Mouse (Mus musculus): Measurements from ENCODE around the gene Chek2. TPM values are rescaled to one million over a fixed set of nuclear protein-coding genes. Genes with fewer than 3 reads are reported as not detected.
"Not testable (repeated sequence)": the region's sequence is repeated elsewhere in the genome, so short reads cannot be mapped to it uniquely, and the experiment has no call there.

Chek2 gene
- polyA plus RNA-seq, 1 experiment from 2014 or later, result 13.1 TPM

DNA sequence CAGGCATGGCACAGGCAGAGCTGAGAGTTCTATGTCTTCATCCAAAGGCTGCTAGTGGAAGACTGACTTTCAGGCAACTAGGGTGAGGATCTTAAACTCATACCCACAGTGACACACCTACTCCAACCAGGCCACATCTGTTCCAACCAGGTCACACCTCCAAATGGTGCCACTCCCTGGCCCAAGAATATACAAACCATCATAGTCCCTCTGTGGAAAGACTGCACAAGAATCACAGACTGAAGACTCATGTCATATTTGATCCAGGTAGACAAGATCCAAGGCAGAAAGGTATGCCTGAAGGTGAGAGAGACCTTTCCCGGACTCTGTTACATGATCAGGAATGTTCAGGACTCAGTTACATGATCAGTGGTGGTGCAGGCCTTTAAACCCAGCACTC, 38.7 kb downstream of the Chek2 start:
- ATAC-seq (replicated peaks), result not testable (repeated sequence)
- WGBS, result 100% methylated on average over 1 of the region's 1 CpGs

DNA sequence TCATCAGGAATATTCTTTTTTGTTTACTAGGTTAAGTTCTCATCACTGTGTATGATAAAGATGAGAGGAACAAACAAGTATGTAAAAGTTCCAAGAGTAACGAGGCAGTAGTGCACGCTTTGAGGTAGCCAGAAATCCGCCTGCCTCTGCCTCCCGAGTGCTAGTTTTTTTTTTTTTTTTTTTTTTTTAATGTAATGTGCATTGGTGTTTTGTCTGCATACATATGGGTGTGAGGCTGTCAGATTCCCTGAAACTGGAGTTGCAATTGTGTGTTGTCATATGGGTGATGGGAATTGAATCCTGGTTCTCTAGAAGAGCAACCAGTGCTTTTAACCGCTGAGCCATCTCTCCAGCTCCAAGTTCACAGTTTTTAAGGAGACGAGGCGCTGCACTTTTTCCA, 39.3 kb downstream of the Chek2 start:
- H3K9me3 ChIP-seq, result no peaks in the 10 kb centered on the region
- 64% methylated on average over 7 of the region's 7 CpGs for WGBS
- H3K9ac ChIP-seq (replicated peaks), result peak overlapping the region; percentile 90
- H3K27me3 ChIP-seq, result no peaks in the 10 kb centered on the region
- H3K4me3 ChIP-seq, result peak overlapping the region; percentile 93
- H3K4me2 ChIP-seq (replicated peaks), result peak overlapping the region; percentile 77
- ATAC-seq (replicated peaks), result no peak; the same call in 1 of the 2 replicates
- H3K36me3 ChIP-seq, result no peaks in the 10 kb centered on the region
- peak overlapping the region; percentile 86 for H3K27ac ChIP-seq (replicated peaks)
- peaks cover 25% of the 10 kb centered on the region for H3K4me1 ChIP-seq

More for the DNA sequence above, 38.7 kb downstream of the Chek2 start:
- not testable (repeated sequence) for H3K9ac ChIP-seq (replicated peaks); H3K9me3 ChIP-seq; H3K4me2 ChIP-seq (replicated peaks); H3K27ac ChIP-seq (replicated peaks); H3K36me3 ChIP-seq; H3K27me3 ChIP-seq; H3K4me3 ChIP-seq
- H3K4me1 ChIP-seq, result peaks cover 27% of the 10 kb centered on the region

- peaks cover 23% of the 10 kb centered on the region for H3K4me1 ChIP-seq
- WGBS, result under 1% methylated on average over 99 of the region's 101 CpGs
- H3K27me3 ChIP-seq, result no peaks in the 10 kb centered on the region
- no peaks in the 10 kb centered on the region for H3K9me3 ChIP-seq
- H3K27ac ChIP-seq (replicated peaks), result peak within 1 kb of the TSS; percentile 86
- H3K9ac ChIP-seq (replicated peaks), result peak within 1 kb of the TSS; percentile 90
- no peaks in the 10 kb centered on the region for H3K36me3 ChIP-seq
- H3K4me3 ChIP-seq, result peak within 1 kb of the TSS; percentile 93
- peak within 1 kb of the TSS; percentile 77 for H3K4me2 ChIP-seq (replicated peaks)
- peak; percentile 92 for ATAC-seq (replicated peaks)
Measured at GRCm38 (mm10) chr5:110879584-110880374, 40.0 kb downstream of the Chek2 start, which contains the start of gene Ttc28. TSS of gene Ttc28 (plus strand) at chr5:110879803.

DNA sequence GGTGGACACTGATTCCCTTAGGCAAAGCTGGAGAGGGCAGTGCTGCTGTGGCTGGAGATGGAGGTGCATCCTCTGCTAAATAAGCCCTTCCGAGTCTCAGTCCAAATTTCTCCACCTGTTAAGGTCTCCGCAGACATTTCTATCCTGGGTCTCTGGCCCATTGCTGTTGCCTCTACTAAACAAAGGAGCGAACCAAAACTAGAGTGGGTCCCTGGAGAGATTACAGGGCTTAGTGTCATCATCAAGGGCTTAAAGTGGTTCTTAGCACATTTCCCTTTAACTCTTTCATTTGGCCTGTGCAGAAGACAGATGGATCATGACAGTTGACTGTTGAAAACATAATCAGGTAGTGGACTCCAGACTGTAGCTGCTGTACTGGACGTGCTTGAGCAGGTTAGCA, 48.8 kb downstream of the Chek2 start:
- Histone ChIP-seq H3K36me3 (peaks cover 15% of the 10 kb centered on the region), H3K4me2 (replicated peaks) (no peak overlapping the region), H3K9ac (replicated peaks) (no peak overlapping the region), H3K4me3 (no peak overlapping the region), H3K9me3 (no peaks in the 10 kb centered on the region), H3K4me1 (no peaks in the 10 kb centered on the region), H3K27me3 (no peaks in the 10 kb centered on the region), H3K27ac (replicated peaks) (no peak overlapping the region)
- no peak for ATAC-seq (replicated peaks)
- 89% methylated on average over 4 of the region's 4 CpGs for WGBS

DNA sequence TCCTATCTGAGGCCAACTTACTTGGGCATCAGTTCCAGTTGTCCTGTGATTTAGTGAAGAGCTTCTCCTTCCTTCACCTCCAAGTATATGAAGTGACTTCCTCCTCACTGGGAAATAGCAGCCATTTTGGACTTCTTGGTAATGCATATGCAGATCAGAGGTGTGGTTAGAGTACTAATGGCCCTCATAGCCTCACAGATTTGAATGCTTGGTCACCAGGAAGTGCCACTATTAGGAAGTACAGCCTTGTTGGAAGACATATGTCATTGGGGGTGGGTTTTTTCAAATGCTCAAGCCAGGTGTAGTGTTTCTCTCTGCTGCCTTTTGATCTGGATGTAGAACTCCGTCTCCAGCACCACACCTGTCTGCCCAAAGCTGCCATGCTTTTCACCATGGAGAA, 50.2 kb downstream of the Chek2 start:
- Histone ChIP-seq H3K4me2 (replicated peaks) (no peak overlapping the region), H3K27ac (replicated peaks) (no peak overlapping the region), H3K9ac (replicated peaks) (no peak overlapping the region), H3K9me3 (no peaks in the 10 kb centered on the region), H3K36me3 (peaks cover 27% of the 10 kb centered on the region), H3K27me3 (no peaks in the 10 kb centered on the region), H3K4me3 (no peak overlapping the region), H3K4me1 (no peaks in the 10 kb centered on the region)
- ATAC-seq (replicated peaks), result no peak
- 86% methylated on average over 1 of the region's 1 CpGs for WGBS

DNA sequence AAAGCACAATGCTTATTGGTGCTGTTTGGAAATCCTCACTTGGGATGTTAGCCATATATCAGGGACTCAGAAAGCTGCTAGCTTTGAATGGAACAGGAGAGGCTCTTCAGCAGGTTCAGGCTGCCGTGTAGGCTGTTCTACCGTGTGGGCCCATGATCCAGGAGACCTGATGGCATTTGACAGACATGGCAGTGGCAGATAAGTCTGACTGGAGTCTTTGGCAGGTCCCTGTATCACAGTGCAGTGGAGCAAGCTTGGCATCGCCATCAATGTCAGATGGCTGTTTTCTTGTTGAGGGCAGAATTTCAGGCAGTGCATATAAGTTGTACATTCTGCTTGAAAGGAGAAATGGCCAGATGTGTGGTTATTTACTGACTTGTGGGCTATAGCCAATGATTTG, 50.8 kb downstream of the Chek2 start:
- H3K36me3 ChIP-seq, result peaks cover 30% of the 10 kb centered on the region
- no peak for ATAC-seq (replicated peaks)

DNA sequence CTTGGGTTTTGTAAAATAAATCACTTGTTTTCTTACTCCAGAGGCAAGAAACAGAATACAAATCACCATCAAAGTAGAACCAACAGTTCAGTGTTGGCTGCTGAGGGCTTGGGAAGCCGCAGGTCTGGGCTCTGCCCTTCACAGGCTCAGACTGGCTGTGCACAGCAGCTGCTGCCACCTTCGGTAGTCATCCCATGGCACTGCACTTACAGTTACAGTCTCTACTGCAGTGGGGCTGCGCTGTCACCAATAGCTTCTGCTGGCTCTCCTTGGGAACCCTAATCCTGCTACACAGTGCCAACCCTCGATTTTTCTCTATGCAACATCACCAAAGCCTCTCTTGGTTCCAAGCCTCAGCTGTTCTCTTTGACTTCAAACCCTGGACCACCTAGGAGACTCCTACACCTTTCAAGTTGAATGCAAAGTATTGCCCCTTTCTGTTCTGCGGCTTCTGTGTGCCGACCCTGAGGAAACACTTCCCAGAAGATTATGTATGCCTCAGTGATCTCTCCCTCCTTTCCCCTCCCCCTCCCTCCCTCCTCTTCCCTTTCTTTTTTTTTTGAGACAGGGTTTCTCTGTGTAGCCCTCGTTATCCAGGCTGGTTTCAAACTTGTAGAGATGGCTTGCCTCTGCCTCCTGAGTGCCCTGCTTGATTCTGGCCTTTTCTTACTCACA, 57.5 kb downstream of the Chek2 start:
- peak; percentile 51; the same call in 1 of the 2 replicates for ATAC-seq (replicated peaks)
- H3K27ac ChIP-seq (replicated peaks), result peak overlapping the region; percentile 17; the same call in 1 of the 2 replicates
- H3K36me3 ChIP-seq, result peaks cover 29% of the 10 kb centered on the region
- WGBS, result 13% methylated on average over 7 of the region's 7 CpGs
- peaks cover 12% of the 10 kb centered on the region for H3K4me1 ChIP-seq
- no peak overlapping the region for H3K9ac ChIP-seq (replicated peaks)
- H3K4me2 ChIP-seq (replicated peaks), result no peak overlapping the region
- no peak overlapping the region for H3K4me3 ChIP-seq
- H3K27me3 ChIP-seq, result no peaks in the 10 kb centered on the region
- no peaks in the 10 kb centered on the region for H3K9me3 ChIP-seq

More for the DNA sequence above, 50.8 kb downstream of the Chek2 start:
- 80% methylated on average over 3 of the region's 3 CpGs for WGBS
- H3K4me2 ChIP-seq (replicated peaks), result no peak overlapping the region
- no peaks in the 10 kb centered on the region for H3K27me3 ChIP-seq
- H3K4me1 ChIP-seq, result no peaks in the 10 kb centered on the region
- H3K9ac ChIP-seq (replicated peaks), result no peak overlapping the region
- no peak overlapping the region for H3K27ac ChIP-seq (replicated peaks)
- no peak overlapping the region for H3K4me3 ChIP-seq
- H3K9me3 ChIP-seq, result no peaks in the 10 kb centered on the region

GRCm38 (mm10) chr5:110898169-110898568, 58.4 kb downstream of the Chek2 start:
- H3K9ac ChIP-seq (replicated peaks), result no peak overlapping the region
- peaks cover 24% of the 10 kb centered on the region for H3K36me3 ChIP-seq
- H3K9me3 ChIP-seq, result no peaks in the 10 kb centered on the region
- no peak overlapping the region for H3K4me3 ChIP-seq
- WGBS, result 38% methylated on average over 7 of the region's 7 CpGs
- H3K4me2 ChIP-seq (replicated peaks), result no peak overlapping the region
- ATAC-seq (replicated peaks), result no peak
- H3K27ac ChIP-seq (replicated peaks), result no peak overlapping the region
- H3K4me1 ChIP-seq, result peaks cover 12% of the 10 kb centered on the region
- H3K27me3 ChIP-seq, result no peaks in the 10 kb centered on the region

DNA sequence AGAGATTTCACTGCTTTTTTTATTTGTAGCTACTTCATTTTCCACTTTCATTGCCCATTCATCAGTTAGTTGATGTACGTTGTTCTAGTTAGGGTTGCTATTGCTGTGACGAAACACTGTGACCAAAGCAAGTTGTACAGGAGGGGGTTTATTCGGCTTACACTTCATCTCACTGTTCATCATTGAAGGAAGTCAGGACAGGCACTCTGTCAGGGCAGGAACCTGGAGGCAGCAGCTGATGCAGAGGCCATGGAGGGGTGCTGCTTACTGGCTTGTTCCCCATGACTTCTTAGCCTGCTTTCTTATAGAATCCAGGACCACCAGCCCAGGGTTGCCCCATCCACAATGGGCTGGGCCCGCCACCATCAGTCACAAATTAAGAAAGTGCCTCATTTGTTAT, 59.0 kb downstream of the Chek2 start:
- ATAC-seq (replicated peaks), result no peak
- H3K27me3 ChIP-seq, result no peaks in the 10 kb centered on the region
- no peak overlapping the region for H3K27ac ChIP-seq (replicated peaks)
- no peak overlapping the region for H3K4me3 ChIP-seq
- H3K9ac ChIP-seq (replicated peaks), result no peak overlapping the region
- WGBS, result 90% methylated on average over 4 of the region's 4 CpGs
- peaks cover 12% of the 10 kb centered on the region for H3K4me1 ChIP-seq
- peaks cover 19% of the 10 kb centered on the region for H3K36me3 ChIP-seq
- H3K4me2 ChIP-seq (replicated peaks), result no peak overlapping the region
- H3K9me3 ChIP-seq, result no peaks in the 10 kb centered on the region

- no peaks in the 10 kb centered on the region for H3K9me3 ChIP-seq
- H3K4me2 ChIP-seq (replicated peaks), result no peak overlapping the region
- H3K9ac ChIP-seq (replicated peaks), result no peak overlapping the region
- H3K4me1 ChIP-seq, result peaks cover 12% of the 10 kb centered on the region
- no peak overlapping the region for H3K27ac ChIP-seq (replicated peaks)
- no peak for ATAC-seq (replicated peaks)
- no peaks in the 10 kb centered on the region for H3K27me3 ChIP-seq
- H3K36me3 ChIP-seq, result peaks cover 5% of the 10 kb centered on the region
- no peak overlapping the region for H3K4me3 ChIP-seq
Measured at GRCm38 (mm10) chr5:110900331-110900730, 60.6 kb downstream of the Chek2 start.

DNA sequence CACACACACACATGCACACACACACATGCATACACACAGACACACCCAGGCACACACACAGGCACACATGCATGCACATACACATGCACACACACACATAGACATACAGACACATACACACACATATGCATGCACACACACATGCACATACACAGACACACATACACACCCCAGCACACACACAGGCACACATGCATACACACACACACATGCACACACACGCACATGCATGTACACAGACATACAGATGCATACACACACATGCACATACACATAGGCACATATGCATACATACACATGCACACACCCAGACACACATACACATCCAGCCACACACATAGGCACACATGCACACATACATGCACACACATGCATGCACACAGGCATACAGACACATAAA, 66.9 kb downstream of the Chek2 start:
- Histone ChIP-seq H3K9me3 (no peaks in the 10 kb centered on the region), H3K27me3 (no peaks in the 10 kb centered on the region), H3K4me3 (no peak overlapping the region), H3K9ac (replicated peaks) (no peak overlapping the region), H3K36me3 (0 out of 2 replicates have a peak, but pooled peaks cover 4% of the 10 kb centered on the region), H3K4me2 (replicated peaks) (no peak overlapping the region), H3K4me1 (no peaks in the 10 kb centered on the region), H3K27ac (replicated peaks) (no peak overlapping the region)
- ATAC-seq (replicated peaks), result no peak
- WGBS, result 96% methylated on average over 1 of the region's 1 CpGs

DNA sequence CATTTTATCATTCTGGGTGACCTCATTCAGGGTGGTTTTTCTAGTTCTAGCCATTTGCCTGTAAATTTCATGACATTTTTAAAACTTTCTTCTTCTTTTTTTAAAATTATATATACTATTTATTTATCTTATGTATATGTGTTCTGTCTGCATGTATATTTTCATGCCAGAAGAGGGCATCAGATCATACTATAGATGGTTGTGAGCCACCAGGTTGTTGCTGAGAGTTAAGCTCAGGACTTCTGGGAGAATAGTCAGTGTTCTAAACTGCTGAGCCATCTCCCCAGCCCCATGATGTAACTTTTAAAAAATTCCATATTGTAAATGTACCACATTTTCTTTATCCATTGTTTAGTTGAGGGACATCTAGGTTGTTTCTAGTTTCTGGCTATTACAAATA, 69.1 kb downstream of the Chek2 start:
- 0 out of 2 replicates have a peak, but pooled peaks cover 4% of the 10 kb centered on the region for H3K36me3 ChIP-seq
- H3K4me2 ChIP-seq (replicated peaks), result no peak overlapping the region
- no peaks in the 10 kb centered on the region for H3K27me3 ChIP-seq
- ATAC-seq (replicated peaks), result no peak
- no peak overlapping the region for H3K4me3 ChIP-seq
- no peaks in the 10 kb centered on the region for H3K9me3 ChIP-seq
- no peak overlapping the region for H3K27ac ChIP-seq (replicated peaks)
- no peak overlapping the region for H3K9ac ChIP-seq (replicated peaks)
- H3K4me1 ChIP-seq, result no peaks in the 10 kb centered on the region

Data from forebrain, embryonic 15.5 days (tissue).